Mouse (Mus musculus) lung, embryonic 14.5 days (tissue): Measurements from ENCODE around the gene Mfn2. TPM values are rescaled to one million over a fixed set of nuclear protein-coding genes. Genes with fewer than 3 reads are reported as not detected.
A peak's percentile ranks its signal among the peaks of the same experiment; 100 is the strongest.

Experiments used
- ATAC-seq: fragments of 200-750 bp; cut with Nextera tagmentation; 2 replicates; pipeline ENCODE4 v1.8.0; 2017; ENCODE audit warnings: mild to moderate bottlenecking, moderate TSS enrichment, moderate library complexity; ENCODE audit not compliant: insufficient read depth
- DNase-seq: peaks from one replicate; pipeline ENCODE4 v3.0.0-alpha.2; 2015
- H3K27ac ChIP-seq: fragments of 300-500 bp; sonication (generic); 2 replicates; pipeline ENCODE4 v1.5.1; 2014; ENCODE audit warnings: low read depth, mild to moderate bottlenecking, moderate library complexity
- H3K27me3 ChIP-seq: fragments of 300-500 bp; sonication (generic); 2 replicates; pipeline ENCODE4 v1.6.1; 2014; ENCODE audit warnings: low read length, control low read depth; ENCODE audit not compliant: insufficient read depth
- H3K36me3 ChIP-seq: fragments of 300-500 bp; sonication (generic); 2 replicates; pipeline ENCODE4 v1.6.1; 2014; ENCODE audit warnings: control low read depth; ENCODE audit not compliant: insufficient read depth
- H3K4me1 ChIP-seq: fragments of 300-500 bp; sonication (generic); 2 replicates; pipeline ENCODE4 v1.6.1; 2014; ENCODE audit warnings: antibody characterized with exemption, control low read depth; ENCODE audit not compliant: insufficient read depth
- H3K4me2 ChIP-seq: fragments of 300-500 bp; sonication (generic); 2 replicates; pipeline ENCODE4 v1.6.1; 2014; ENCODE audit warnings: mild to moderate bottlenecking
- H3K4me3 ChIP-seq: fragments of 300-500 bp; sonication (generic); 2 replicates; pipeline ENCODE4 v1.5.1; 2014; ENCODE audit warnings: low read depth, low read length
- H3K9ac ChIP-seq: fragments of 300-500 bp; sonication (generic); 2 replicates; pipeline ENCODE4 v1.6.1; 2014
- H3K9me3 ChIP-seq: fragments of 300-500 bp; sonication (generic); 2 replicates; pipeline ENCODE4 v1.6.1; 2016; ENCODE audit warnings: low read depth, low read length, control low read depth
- CTCF ChIP-seq: IDR thresholded peaks from 2 replicates; pipeline ENCODE4 v1.5.1; 2016; ENCODE audit warnings: antibody characterized with exemption, low read depth
- WGBS: fragments of 180-500 bp; shearing (Covaris S2); extraction: QIAGEN DNeasy Blood & Tissue Kit; methylation state at CpG from one replicate; pipeline ENCODE4 v1.1.7; 2014; 5-methylcytosine and 5-hydroxymethylcytosine counted together
- polyA plus RNA-seq: library from polyadenylated mRNA; unstranded; fragments of >200 nt; fragmentation: Nextera tagmentation; extraction: Ambion mirVana; gene quantifications from 2 replicates; pipeline ENCODE4 v1.2.1, GENCODE M21; 2014

Mfn2 gene
- polyA plus RNA-seq, 1 experiment from 2014 or later: 32.6 TPM

DNA sequence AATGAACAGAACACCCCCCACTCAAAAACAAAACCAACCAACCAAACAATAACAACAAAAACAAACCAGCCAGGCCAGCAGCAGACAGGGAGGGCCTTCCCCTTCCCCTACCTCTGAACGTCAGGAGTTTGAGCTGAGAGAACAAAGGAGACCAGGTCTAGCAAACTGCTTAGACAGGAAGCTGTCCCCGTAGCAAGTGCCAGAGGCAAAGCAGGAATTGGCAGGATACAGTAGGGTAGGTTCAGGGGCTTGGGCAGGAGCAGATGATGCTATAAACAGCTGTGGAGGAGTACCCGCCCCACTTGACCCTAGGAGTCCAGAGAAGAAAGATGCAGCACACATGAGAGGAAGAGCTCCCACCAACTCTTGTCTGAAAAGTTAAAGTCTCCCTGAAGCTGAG lies 29.6 kb upstream of the Mfn2 start:
- no peak overlapping the region for H3K9ac ChIP-seq
- peaks cover 11% of the 10 kb centered on the region; the same call in 1 of the 2 replicates for H3K36me3 ChIP-seq
- WGBS: 48% methylated on average over 3 of the region's 3 CpGs
- ATAC-seq (no peak), DNase-seq (no peak)
- no peaks in the 10 kb centered on the region for H3K9me3 ChIP-seq
- TF ChIP-seq CTCF: no peak
- H3K27ac ChIP-seq: no peak overlapping the region
- no peak overlapping the region for H3K4me3 ChIP-seq
- H3K4me2 ChIP-seq: no peak overlapping the region
- no peaks in the 10 kb centered on the region for H3K27me3 ChIP-seq
- peaks cover 5% of the 10 kb centered on the region; the same call in 1 of the 2 replicates for H3K4me1 ChIP-seq

DNA sequence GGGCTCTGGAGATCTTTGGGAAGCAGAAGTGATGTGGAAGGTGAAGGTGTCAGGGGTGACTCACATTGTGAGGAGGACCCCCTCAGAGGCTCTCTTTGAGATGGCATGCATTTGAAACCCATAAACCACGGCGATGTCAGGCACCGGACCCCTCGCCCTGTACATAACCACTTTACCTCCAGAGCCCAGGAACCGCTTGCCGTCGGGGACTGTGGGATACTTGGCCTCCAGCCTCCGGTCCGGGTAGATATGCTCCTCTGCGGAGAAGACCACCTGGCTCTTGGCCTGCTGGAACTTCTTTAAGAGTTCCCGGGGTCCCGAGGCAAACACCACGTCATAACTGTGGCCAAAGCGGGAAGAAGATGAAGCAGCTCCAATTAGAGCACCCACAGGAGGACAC lies 26.4 kb upstream of the Mfn2 start:
- Histone ChIP-seq H3K27ac (no peak overlapping the region), H3K27me3 (no peaks in the 10 kb centered on the region), H3K4me2 (no peak overlapping the region), H3K9me3 (no peaks in the 10 kb centered on the region), H3K4me3 (no peak overlapping the region), H3K9ac (no peak overlapping the region), H3K36me3 (peaks cover 11% of the 10 kb centered on the region; the same call in 1 of the 2 replicates), H3K4me1 (peaks cover 2% of the 10 kb centered on the region; the same call in 1 of the 2 replicates)
- DNase-seq: no peak
- WGBS: 94% methylated on average over 14 of the region's 14 CpGs
- ATAC-seq: no peak
- TF ChIP-seq CTCF: no peak

DNA sequence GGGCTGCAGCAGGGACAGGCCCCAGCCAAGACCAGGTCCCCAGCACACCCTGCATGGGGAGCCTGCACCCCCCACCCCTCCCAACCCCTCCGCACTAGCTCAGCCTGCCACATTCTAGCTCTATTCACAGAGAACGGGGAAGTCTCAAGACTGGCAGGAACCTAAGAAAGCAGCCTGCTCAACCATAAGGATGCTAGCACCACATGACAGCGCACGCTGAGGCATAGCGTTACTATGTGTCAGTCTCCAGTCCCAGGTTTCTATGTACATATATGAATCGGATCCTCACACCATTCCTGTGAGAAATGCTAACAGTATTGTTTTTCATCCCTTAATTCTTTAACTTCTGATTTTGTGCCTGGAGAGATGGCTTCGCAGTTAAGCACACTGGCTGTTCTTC lies 24.0 kb upstream of the Mfn2 start:
- 76% methylated on average over 7 of the region's 7 CpGs for WGBS
- Histone ChIP-seq H3K27ac (no peak overlapping the region), H3K36me3 (peaks cover 11% of the 10 kb centered on the region; the same call in 1 of the 2 replicates), H3K4me1 (no peaks in the 10 kb centered on the region), H3K9ac (no peak overlapping the region), H3K4me3 (no peak overlapping the region), H3K4me2 (no peak overlapping the region), H3K9me3 (no peaks in the 10 kb centered on the region), H3K27me3 (no peaks in the 10 kb centered on the region)
- no peak for DNase-seq
- ATAC-seq: no peak
- TF ChIP-seq CTCF: no peak

DNA sequence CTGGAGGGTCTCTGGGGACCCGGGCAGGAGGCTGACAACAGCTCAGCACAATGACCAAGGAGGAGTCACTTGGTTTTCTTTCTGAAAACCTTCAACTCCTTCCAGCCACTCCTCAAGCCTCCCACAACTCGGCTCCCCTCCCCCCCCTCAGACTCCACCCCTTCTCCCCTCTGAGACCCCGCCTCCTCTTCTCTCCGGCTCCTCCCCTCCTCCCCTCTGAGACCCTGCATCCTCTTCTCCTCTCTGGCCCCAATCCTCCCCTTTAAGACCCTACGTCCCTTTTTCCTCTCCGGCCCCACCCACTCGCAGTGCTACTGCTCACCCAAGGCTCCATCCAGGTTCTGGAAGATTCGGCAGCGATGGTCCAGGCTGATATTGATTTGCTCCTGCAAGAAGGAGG lies 23.6 kb upstream of the Mfn2 start:
- no peak for ATAC-seq
- no peak overlapping the region for H3K9ac ChIP-seq
- no peaks in the 10 kb centered on the region for H3K9me3 ChIP-seq
- 23% methylated on average over 9 of the region's 9 CpGs for WGBS
- no peak overlapping the region for H3K4me2 ChIP-seq
- no peak overlapping the region for H3K4me3 ChIP-seq
- no peaks in the 10 kb centered on the region for H3K27me3 ChIP-seq
- H3K4me1 ChIP-seq: no peaks in the 10 kb centered on the region
- no peak overlapping the region for H3K27ac ChIP-seq
- DNase-seq: no peak
- TF ChIP-seq CTCF: no peak
- H3K36me3 ChIP-seq: peaks cover 15% of the 10 kb centered on the region; the same call in 1 of the 2 replicates

DNA sequence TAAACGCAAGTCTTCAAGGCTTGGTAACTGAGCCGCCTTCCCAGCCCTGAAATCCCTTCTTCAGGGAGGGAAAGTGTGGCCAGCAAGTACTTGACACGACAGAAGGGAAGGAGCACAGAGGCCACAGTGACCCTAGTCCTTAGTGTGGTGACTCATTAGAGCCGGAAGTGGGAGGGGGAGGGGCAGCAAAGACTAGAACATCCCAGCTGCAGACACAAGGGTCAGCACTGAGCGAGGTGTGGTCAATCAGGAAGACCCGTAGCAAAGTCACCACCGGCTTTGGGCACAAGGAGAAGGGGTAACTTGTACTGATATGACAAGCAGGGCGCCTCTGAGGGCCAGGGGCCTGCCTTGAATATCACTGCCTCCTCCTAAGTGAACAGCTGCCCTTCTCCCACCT lies 23.2 kb upstream of the Mfn2 start:
- DNase-seq (peak; percentile 17), ATAC-seq (no peak)
- Histone ChIP-seq H3K27me3 (no peaks in the 10 kb centered on the region), H3K4me3 (no peak overlapping the region), H3K9ac (no peak overlapping the region), H3K36me3 (peaks cover 19% of the 10 kb centered on the region; the same call in 1 of the 2 replicates), H3K4me1 (no peaks in the 10 kb centered on the region), H3K4me2 (no peak overlapping the region), H3K27ac (no peak overlapping the region), H3K9me3 (no peaks in the 10 kb centered on the region)
- TF ChIP-seq CTCF: no peak
- 37% methylated on average over 8 of the region's 8 CpGs for WGBS

DNA sequence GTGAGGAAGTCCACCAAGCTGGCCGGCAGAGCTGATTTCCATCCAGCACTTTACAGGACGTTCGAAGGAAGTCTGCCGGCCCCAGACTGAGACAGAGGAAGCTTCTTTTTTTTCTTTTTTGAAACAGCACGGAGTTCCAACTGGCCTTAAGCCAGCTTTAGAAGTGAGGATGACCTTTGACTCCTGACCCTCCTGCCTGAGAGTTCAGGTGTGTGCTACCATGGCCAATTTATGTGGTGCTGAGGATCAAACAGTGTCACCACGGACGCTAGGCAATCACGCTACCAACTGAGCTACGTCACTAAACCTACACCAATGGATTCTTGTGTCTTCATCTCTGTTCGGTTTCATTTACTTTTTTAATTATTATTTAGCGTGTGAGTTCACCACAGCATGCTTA lies 17.8 kb upstream of the Mfn2 start:
- WGBS: 74% methylated on average over 11 of the region's 11 CpGs
- Histone ChIP-seq H3K36me3 (peaks cover 22% of the 10 kb centered on the region; the same call in 1 of the 2 replicates), H3K27ac (no peak overlapping the region), H3K9me3 (no peaks in the 10 kb centered on the region), H3K9ac (no peak overlapping the region), H3K27me3 (no peaks in the 10 kb centered on the region), H3K4me3 (no peak overlapping the region), H3K4me1 (no peaks in the 10 kb centered on the region), H3K4me2 (no peak overlapping the region)
- no peak for TF ChIP-seq CTCF
- ATAC-seq (no peak), DNase-seq (no peak)

DNA sequence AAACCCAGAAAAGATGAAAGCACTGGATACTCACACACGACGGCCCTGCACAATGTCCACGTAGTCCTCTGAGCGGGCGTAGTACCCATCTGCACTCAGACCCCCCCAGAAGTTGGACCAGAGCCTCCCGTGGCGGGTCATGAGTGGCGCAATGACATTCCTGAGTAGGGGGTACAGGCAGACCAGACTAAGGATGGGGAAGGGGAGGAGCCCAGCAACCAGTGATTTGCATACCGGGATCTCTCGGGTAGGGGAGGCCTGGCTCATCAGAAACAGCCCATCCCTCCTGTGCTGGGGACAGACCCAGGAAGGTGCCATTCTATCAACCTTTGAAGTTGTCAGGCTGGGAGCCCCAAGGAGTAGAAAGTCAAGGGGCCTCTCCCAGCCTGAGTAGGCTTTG lies 16.5 kb upstream of the Mfn2 start:
- Histone ChIP-seq H3K9me3 (no peaks in the 10 kb centered on the region), H3K4me1 (no peaks in the 10 kb centered on the region), H3K4me3 (no peak overlapping the region), H3K27me3 (no peaks in the 10 kb centered on the region), H3K27ac (no peak overlapping the region), H3K36me3 (peaks cover 32% of the 10 kb centered on the region; the same call in 1 of the 2 replicates), H3K9ac (no peak overlapping the region), H3K4me2 (no peak overlapping the region)
- DNase-seq (no peak), ATAC-seq (no peak)
- 34% methylated on average over 10 of the region's 10 CpGs for WGBS
- TF ChIP-seq CTCF: no peak
